Mouse (Mus musculus) myocyte (in vitro differentiated cells): ENCODE measurements around the gene Nup107.

Experiments used
- E2F4 ChIP-seq: IDR thresholded peaks from one replicate; pipeline ENCODE4 v1.6.1; 2011; ENCODE audit warnings: mild to moderate bottlenecking, control low read depth, moderate library complexity; ENCODE audit not compliant: insufficient read depth
- POLR2A ChIP-seq: IDR thresholded peaks from one replicate; pipeline ENCODE4 v1.6.1; 2011; ENCODE audit warnings: low read depth, mild to moderate bottlenecking, control low read depth, moderate library complexity; ENCODE audit not compliant: insufficient read length
- POLR2AphosphoS2 ChIP-seq: IDR thresholded peaks from one replicate; pipeline ENCODE4 v1.6.1; 2011; ENCODE audit warnings: low read depth, control low read depth; ENCODE audit not compliant: insufficient read length
- TCF12 ChIP-seq: IDR thresholded peaks from one replicate; pipeline ENCODE4 v1.6.1; 2011; ENCODE audit warnings: mild to moderate bottlenecking, control low read depth; ENCODE audit not compliant: poor library complexity, insufficient read depth, severe bottlenecking
- USF1 ChIP-seq: IDR thresholded peaks from one replicate; pipeline ENCODE4 v1.6.1; 2011; ENCODE audit warnings: low read depth, mild to moderate bottlenecking, control low read depth, moderate library complexity

GRCm38 (mm10) chr10:117718161-117719119 is 74.1 kb downstream of the Nup107 start:
- TF ChIP-seq TCF12 (no peak), POLR2A (no peak), USF1 (no peak), POLR2AphosphoS2 (no peak), E2F4 (no peak)
